Mouse (Mus musculus): ENCODE measurements at regions not wholly inside any gene's neighbourhood (a gene's known extent, or its start where the extent isn't known, plus 50 kb on each side); places are given as distances from the start of the nearest gene placed in this dataset.

GRCm38 (mm10) chr10:81996742-81997536 lies 51.0 kb upstream of the Zfp873 start:
- DNase-seq (ENCODE audit: extremely low read depth, low read depth) = peak; percentile 84

Measured in MEL-GATA-1-ER (cell line).